Mouse (Mus musculus) urinary bladder, postnatal 0 days (tissue): ENCODE measurements around the gene Ces5a. TPM values are rescaled to one million over a fixed set of nuclear protein-coding genes. Genes with fewer than 3 reads are reported as not detected.

Source experiments
- polyA plus RNA-seq: library from polyadenylated mRNA; unstranded; fragments of >200 nt; fragmentation: Nextera tagmentation; extraction: Ambion mirVana; gene quantifications from 2 replicates; pipeline ENCODE4 v1.2.1, GENCODE M21; 2015

Gene Ces5a
- polyA plus RNA-seq: 0.28 and 0.35 TPM in 2 replicates

DNA sequence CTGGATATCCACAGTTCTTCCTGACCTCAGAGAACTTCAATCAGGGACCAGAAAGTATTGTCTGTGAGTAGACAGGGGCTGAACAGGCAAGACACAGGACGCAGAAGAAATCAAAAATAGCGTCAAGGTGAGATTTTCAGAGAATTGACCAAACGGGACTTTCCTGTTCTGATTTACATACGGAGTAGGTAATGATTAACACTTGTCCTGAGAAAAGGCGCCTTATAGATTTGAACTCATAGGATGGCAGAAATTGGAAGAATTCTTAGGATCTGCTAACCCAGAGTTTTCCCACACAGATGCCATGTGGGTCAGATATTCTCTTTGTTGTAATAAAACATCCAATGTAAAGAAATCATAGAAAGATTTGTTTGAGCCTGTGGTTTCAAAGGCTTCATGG is at the start of gene Ces5a:
Gene Ces5a, minus strand, starts transcription at position 101 of the 400 bp plus-strand sequence.

Other genes starting within 250 kb of the Ces5a start
- 0.08 TPM in 1 of 2 replicates, not detected in the other for gene Ces1g, start 198.5 kb downstream of the Ces5a start, polyA plus RNA-seq
- not detected in 2 replicates for gene Ces1h, start 156.1 kb downstream of the Ces5a start, polyA plus RNA-seq